Comparison of ENCODE assay signal across 11 mouse cellular contexts in the genomic region with DNA sequence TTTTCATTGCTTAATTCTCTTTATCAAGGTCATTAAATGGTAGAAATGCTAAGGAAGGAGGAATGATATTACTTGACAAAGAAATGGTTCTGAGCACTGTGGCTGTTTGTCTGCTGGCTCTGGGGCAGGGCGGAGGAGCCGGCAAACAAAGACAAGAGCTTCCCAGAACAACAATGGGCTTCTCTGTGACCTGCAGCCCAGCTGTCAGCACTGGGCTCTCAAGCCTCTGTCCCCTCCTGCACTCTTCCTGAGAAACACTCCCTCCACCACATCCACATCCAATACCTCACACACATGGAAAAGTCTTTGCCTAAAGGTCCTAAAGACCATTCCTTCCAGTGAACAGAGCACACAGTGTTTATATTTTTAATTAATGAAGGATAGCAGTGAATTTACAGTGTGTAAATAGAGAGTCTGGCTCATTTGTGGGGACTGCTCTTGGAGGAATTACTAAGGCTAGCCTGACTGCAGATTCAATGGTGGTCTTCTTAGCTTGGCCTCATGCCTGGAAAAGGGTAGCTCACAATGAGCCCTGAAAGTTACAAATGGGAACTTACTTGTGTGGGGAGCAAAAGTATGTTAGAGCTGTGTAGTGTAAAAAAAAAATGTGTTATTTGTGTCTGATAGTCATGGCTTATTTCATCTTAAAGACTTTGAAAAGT. TPM values are rescaled to one million over a fixed set of nuclear protein-coding genes. Genes with fewer than 3 reads are reported as not detected.
DNase-seq lines count a peak whose midpoint lies in the region; ATAC-seq lines count a peak whose summit lies in the region.
"Had no signal": no experiment of that assay in that cellular context is flagged by ENCODE, and none has a peak within 500 bp of the region (broad histone marks: within the 10 kb centered on the region; RNA-seq: fewer than 3 reads in every experiment).

No protein-coding gene starts in this region.

- H3K4me3 ChIP-seq in lung, embryonic 15.5 days = no peak overlapping the region
- no peak overlapping the region for H3K4me3 ChIP-seq in forebrain, embryonic 11.5 days (ENCODE audit: low read depth, low read length)
- H3K4me3 ChIP-seq: embryonic facial prominence, embryonic 13.5 days had no signal

- no peak overlapping the region for H3K9ac ChIP-seq in lung, embryonic 15.5 days
- no peak overlapping the region for H3K9ac ChIP-seq in forebrain, embryonic 11.5 days (ENCODE audit: low read length)
- H3K9ac ChIP-seq: embryonic facial prominence, embryonic 13.5 days had no signal

- H3K36me3 ChIP-seq in lung, embryonic 15.5 days = no peaks in the 10 kb centered on the region
- H3K36me3 ChIP-seq in forebrain, embryonic 11.5 days (ENCODE audit: control insufficient read depth, insufficient read depth, low read length) = no peaks in the 10 kb centered on the region
- H3K36me3 ChIP-seq: embryonic facial prominence, embryonic 13.5 days had no signal

- H3K4me2 ChIP-seq in lung, embryonic 15.5 days = no peak overlapping the region
- no peak overlapping the region for H3K4me2 ChIP-seq in forebrain, embryonic 11.5 days (ENCODE audit: low read depth, low read length, severe bottlenecking)
- H3K4me2 ChIP-seq: embryonic facial prominence, embryonic 13.5 days had no signal

- peaks cover 14% of the 10 kb centered on the region for H3K4me1 ChIP-seq in lung, embryonic 15.5 days
- H3K4me1 ChIP-seq in forebrain, embryonic 11.5 days (replicated peaks; ENCODE audit: control insufficient read depth, insufficient read depth, low read length) = no peaks in the 10 kb centered on the region
- H3K4me1 ChIP-seq: embryonic facial prominence, embryonic 13.5 days had no signal

- 23% methylated on average over 2 of the region's 2 CpGs for WGBS in lung, embryonic 15.5 days
- 6% methylated on average over 2 of the region's 2 CpGs for WGBS in forebrain, embryonic 11.5 days

- no peaks in the 10 kb centered on the region for H3K9me3 ChIP-seq in lung, embryonic 15.5 days
- no peaks in the 10 kb centered on the region for H3K9me3 ChIP-seq in forebrain, embryonic 11.5 days (ENCODE audit: control insufficient read depth, low read length)
- H3K9me3 ChIP-seq: embryonic facial prominence, embryonic 13.5 days had no signal

- peak overlapping the region; percentile 54 for H3K27ac ChIP-seq in lung, embryonic 15.5 days
- H3K27ac ChIP-seq in forebrain, embryonic 11.5 days (ENCODE audit: low read depth, low read length) = no peak overlapping the region; the same call in 1 of the 2 replicates
- H3K27ac ChIP-seq: embryonic facial prominence, embryonic 13.5 days had no signal

- ATAC-seq in lung, embryonic 15.5 days (ENCODE audit: borderline replicate concordance, extremely low read depth, low FRiP score, low TSS enrichment) = no peak
- ATAC-seq in forebrain, embryonic 11.5 days (replicated peaks; ENCODE audit: low FRiP score) = peak; percentile 61
- ATAC-seq in megakaryocyte-erythroid progenitor cell, adult 5-6 weeks (replicated peaks; ENCODE audit: low FRiP score, low TSS enrichment, poor library complexity, severe bottlenecking) = no peak

- intact Hi-C loops in left cerebral cortex, postnatal 10 days (cut with DNase I) = no loop called here

- DNase-seq in lung, postnatal 25 days (ENCODE audit: low spot score) = no peak
- DNase-seq in forebrain, embryonic 11.5 days (ENCODE audit: low spot score) = no peak
- peak; percentile 48 for DNase-seq in mesoderm, embryonic 11.5 days (ENCODE audit: low read depth, low spot score)
- DNase-seq in telencephalon, adult 2 months (ENCODE audit: low read depth, low spot score) = peak; percentile 32
- DNase-seq in yolk sac, embryonic 10.5 days (ENCODE audit: low spot score) = no peak
- DNase-seq in left cerebral cortex, postnatal 10 days (ENCODE audit: extremely low spot score in 1 of 2, low spot score in 2 of 2) = no peak
- DNase-seq: adrenal gland, postnatal 14 days; lung, postnatal 14 days had no signal

- H3K27me3 ChIP-seq in lung, embryonic 15.5 days = no peaks in the 10 kb centered on the region
- no peaks in the 10 kb centered on the region for H3K27me3 ChIP-seq in forebrain, embryonic 11.5 days (ENCODE audit: control insufficient read depth, insufficient read depth, low read length)
- H3K27me3 ChIP-seq: embryonic facial prominence, embryonic 13.5 days had no signal

RNA-seq across cellular contexts. Expression of a gene that starts 49.1 kb away (rescaled TPM):
- polyA plus RNA-seq in lung, embryonic 15.5 days (2015; fragmentation: Nextera tagmentation; extraction: Ambion mirVana) = 32.8 and 37.1 TPM in 2 replicates
- polyA plus RNA-seq in forebrain, embryonic 11.5 days (2014; fragmentation: Nextera tagmentation; extraction: Ambion mirVana) = 12.3 and 12.8 TPM in 2 replicates
- total RNA-seq in left cerebral cortex, postnatal 10 days (2021) = 10 to 100 TPM; 45.7 to 47.2 TPM
- 23.4 and 35.0 TPM in 2 replicates for total RNA-seq in megakaryocyte-erythroid progenitor cell, adult 5-6 weeks (2014; fragmentation: Nextera tagmentation)
- total RNA-seq in megakaryocyte-erythroid progenitor cell, adult 5-6 weeks (2017) = 13.0 and 17.2 TPM in 2 replicates

Comparison
In these comparisons a context has a peak if more than half of its experiments do, and no peak if none do; other contexts are left out.
1. DNase-seq: peak in mesoderm, embryonic 11.5 days (single experiment) and telencephalon, adult 2 months (single experiment); none in lung, postnatal 25 days (single experiment), forebrain, embryonic 11.5 days (single experiment), yolk sac, embryonic 10.5 days (single experiment) and left cerebral cortex, postnatal 10 days (0 of 2).